Comparison of ENCODE assay signal across 14 mouse cellular contexts in the genomic region with DNA sequence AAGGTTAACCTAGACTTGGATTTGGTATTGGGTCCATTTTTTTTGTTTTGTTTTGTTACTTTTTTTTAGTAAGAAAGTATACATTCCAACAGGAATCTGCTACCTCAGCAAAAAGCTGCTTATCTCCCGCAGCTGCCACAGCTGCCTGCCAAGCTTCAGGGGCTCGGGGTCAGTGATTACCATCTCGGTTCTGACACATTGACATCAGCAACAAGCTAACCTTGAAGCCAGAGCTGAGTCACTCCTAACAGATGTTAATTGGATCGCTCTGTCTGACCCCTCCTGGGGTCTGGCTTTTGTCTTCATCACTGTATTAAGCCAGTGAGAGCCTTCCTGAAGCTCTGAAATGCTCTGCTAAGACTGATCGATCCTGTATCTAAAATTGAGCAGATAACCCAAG.
DNase-seq lines count a peak whose midpoint lies in the region; ATAC-seq lines count a peak whose summit lies in the region.
"Had no signal": no experiment of that assay in that cellular context is flagged by ENCODE, and none has a peak within 500 bp of the region (broad histone marks: within the 10 kb centered on the region; RNA-seq: fewer than 3 reads in every experiment).

No protein-coding gene starts in this region.

- peak; percentile 47 to 76 for DNase-seq in adrenal gland, adult (ENCODE audit: inconsistent age in 2 of 2, low spot score in 1 of 2)
- DNase-seq in adrenal gland, postnatal 25 days: no peak
- DNase-seq in ovary, adult 18-20 months (ENCODE audit: low spot score): peak; percentile 51
- no peak for DNase-seq in ovary, postnatal 36 days (ENCODE audit: low spot score)
- DNase-seq in embryo, embryonic 11 days: peak; percentile 56
- peak; percentile 25 for DNase-seq in yolk sac, embryonic 10.5 days (ENCODE audit: low spot score)
- DNase-seq in layer of hippocampus, postnatal 36 days: no peak
- DNase-seq: cerebellum, adult 9-10 months; gastrocnemius, postnatal 36 days; kidney, adult 11 months; kidney, postnatal 36 days; lung, postnatal 36 days had no signal

- ATAC-seq in erythroblast, adult 5-6 weeks (replicated peaks; ENCODE audit: low FRiP score, poor library complexity, severe bottlenecking): no peak
- ATAC-seq: forebrain, embryonic 16.5 days had no signal

Comparison
In these comparisons a context has a peak if more than half of its experiments do, and no peak if none do; other contexts are left out.
1. DNase-seq: peak in adrenal gland, adult (2 of 2), ovary, adult 18-20 months (single experiment), embryo, embryonic 11 days (single experiment) and yolk sac, embryonic 10.5 days (single experiment); none in adrenal gland, postnatal 25 days (single experiment), ovary, postnatal 36 days (single experiment) and layer of hippocampus, postnatal 36 days (0 of 2).